Mouse (Mus musculus) liver, embryonic 14.5 days (tissue): ENCODE results near the gene Spx. TPM values are rescaled to one million over a fixed set of nuclear protein-coding genes. Genes with fewer than 3 reads are reported as not detected.

Source experiments
- ATAC-seq: fragments of 200-750 bp; cut with Nextera tagmentation; 2 replicates; pipeline ENCODE4 v1.8.0; 2017; ENCODE audit warnings: moderate number of reproducible peaks, mild to moderate bottlenecking, moderate library complexity; ENCODE audit not compliant: insufficient read depth
- DNase-seq, 3 experiments: peaks; one replicate each; pipeline ENCODE4 v3.0.0-alpha.2; 2012 to 2013; ENCODE audit warnings: low read depth in 3 of 3, low spot score in 3 of 3
- H3K27ac ChIP-seq: fragments of 300-500 bp; sonication (generic); 2 replicates; pipeline ENCODE4 v1.5.1; 2014; ENCODE audit warnings: moderate library complexity, mild to moderate bottlenecking, control low read depth, inconsistent platforms
- H3K27me3 ChIP-seq: fragments of 300-500 bp; sonication (generic); 2 replicates; pipeline ENCODE4 v1.6.1; 2014; ENCODE audit warnings: mild to moderate bottlenecking, low read length, moderate library complexity; ENCODE audit not compliant: control insufficient read depth, insufficient read depth
- H3K36me3 ChIP-seq: fragments of 300-500 bp; sonication (generic); replicated peaks from 2 replicates; pipeline ENCODE4 v1.6.1; 2014; ENCODE audit warnings: low read depth; ENCODE audit not compliant: control insufficient read depth, insufficient read depth
- H3K4me1 ChIP-seq, 2 experiments: fragments of 200-500 bp in 1 of 2; fragments of 300-500 bp in 1 of 2; sonication (generic) in 1 of 2; replicated peaks; 2 replicates each; pipeline ENCODE4 v1.6.1; 2012 to 2014; ENCODE audit warnings: antibody characterized with exemption in 1 of 2, inconsistent platforms in 1 of 2, low read length in 1 of 2; ENCODE audit not compliant: control insufficient read depth in 2 of 2, insufficient read depth in 2 of 2
- H3K4me2 ChIP-seq: fragments of 300-500 bp; sonication (generic); 2 replicates; pipeline ENCODE4 v1.6.1; 2014; ENCODE audit warnings: low read depth, mild to moderate bottlenecking, control low read depth, moderate library complexity
- H3K4me3 ChIP-seq, 2 experiments: fragments of 200-500 bp in 1 of 2; fragments of 300-500 bp in 1 of 2; sonication (generic) in 1 of 2; 2 replicates each; pipeline ENCODE4 v1.5.1; 2012 to 2014; ENCODE audit warnings: low read depth in 2 of 2, low read length in 2 of 2, mild to moderate bottlenecking in 2 of 2, control low read depth in 1 of 2, inconsistent platforms in 1 of 2, moderate library complexity in 1 of 2; ENCODE audit not compliant: insufficient read depth in 1 of 2
- H3K9ac ChIP-seq: fragments of 300-500 bp; sonication (generic); replicated peaks from 2 replicates; pipeline ENCODE4 v1.6.1; 2014; ENCODE audit warnings: mild to moderate bottlenecking, control low read depth, moderate library complexity
- H3K9me3 ChIP-seq: fragments of 300-500 bp; sonication (generic); 2 replicates; pipeline ENCODE4 v1.6.1; 2016; ENCODE audit warnings: low read length, mixed read lengths; ENCODE audit not compliant: control insufficient read depth
- CTCF ChIP-seq: IDR thresholded peaks from 2 replicates; pipeline ENCODE4 v1.5.1; 2016; ENCODE audit warnings: antibody characterized with exemption, low read depth, control low read depth
- EP300 ChIP-seq: IDR thresholded peaks from 2 replicates; pipeline ENCODE4 v1.6.1; 2016; ENCODE audit warnings: antibody characterized with exemption, low read depth
- WGBS: fragments of 180-500 bp; shearing (Covaris S2); extraction: QIAGEN DNeasy Blood & Tissue Kit; methylation state at CpG from one replicate; pipeline ENCODE4 v1.1.7; 2014; ENCODE audit not compliant: insufficient replicate concordance; 5-methylcytosine and 5-hydroxymethylcytosine counted together
- polyA plus RNA-seq, 2 experiments: library from polyadenylated mRNA; depleted of rRNA in 1 of 2; stranded (reverse) in 1 of 2; unstranded in 1 of 2; fragments of >200 nt; fragmentation: Nextera tagmentation in 1 of 2; extraction: Ambion mirVana in 1 of 2; gene quantifications; 2 replicates each; pipeline versions ENCODE4 v1.2.1 to v1.2.3; 2012 to 2014

Gene Spx
- polyA plus RNA-seq, 2 experiments = 0.29 to 0.65 TPM

- no peak for ATAC-seq
- no peak overlapping the region for H3K9ac ChIP-seq
- TF ChIP-seq CTCF = no peak
- no peak for TF ChIP-seq EP300
- DNase-seq = no peak
- no peak overlapping the region for H3K27ac ChIP-seq
- 70% methylated on average over 1 of the region's 1 CpGs for WGBS
- no peaks in the 10 kb centered on the region for H3K9me3 ChIP-seq
- no peaks in the 10 kb centered on the region for H3K4me1 ChIP-seq
- H3K4me3 ChIP-seq = no peak overlapping the region
- H3K36me3 ChIP-seq = peaks cover 15% of the 10 kb centered on the region
- no peaks in the 10 kb centered on the region for H3K27me3 ChIP-seq
- no peak overlapping the region for H3K4me2 ChIP-seq
These were observed 36.2 kb upstream of the Spx start for GRCm38 (mm10) chr6:142377081-142377480.

GRCm38 (mm10) chr6:142378576-142379330, 34.5 kb upstream of the Spx start:
- Histone ChIP-seq H3K27ac (no peak overlapping the region), H3K27me3 (no peaks in the 10 kb centered on the region), H3K4me1 (no peaks in the 10 kb centered on the region), H3K9ac (no peak overlapping the region), H3K4me3 (no peak overlapping the region), H3K9me3 (no peaks in the 10 kb centered on the region), H3K36me3 (peaks cover 11% of the 10 kb centered on the region; the same call in 1 of the 2 replicates), H3K4me2 (no peak overlapping the region)
- DNase-seq (no peak), ATAC-seq (no peak)
- 74% methylated on average over 8 of the region's 8 CpGs for WGBS
- no peak for TF ChIP-seq CTCF
- no peak for TF ChIP-seq EP300

DNA sequence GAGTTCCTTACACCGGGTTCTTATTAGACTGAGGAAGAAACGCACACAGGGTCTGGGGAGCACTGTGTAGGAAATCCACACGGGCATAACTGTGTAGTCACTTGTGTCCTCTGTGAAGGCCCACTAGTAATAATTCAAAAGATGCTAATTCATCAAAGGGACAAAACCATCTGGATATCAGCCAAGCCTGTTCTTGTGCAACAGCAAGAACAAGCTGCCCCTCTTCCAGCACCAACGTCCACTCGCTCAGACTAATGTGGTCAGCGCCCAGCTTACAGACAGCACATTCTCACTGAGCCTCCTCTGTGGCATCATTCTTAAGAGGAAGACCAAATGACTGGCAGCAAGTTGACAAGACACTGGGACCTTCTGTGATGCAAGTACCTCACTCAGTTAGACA, 33.3 kb upstream of the Spx start:
- 80% methylated on average over 6 of the region's 6 CpGs for WGBS
- peaks cover 9% of the 10 kb centered on the region; the same call in 1 of the 2 replicates for H3K36me3 ChIP-seq

DNA sequence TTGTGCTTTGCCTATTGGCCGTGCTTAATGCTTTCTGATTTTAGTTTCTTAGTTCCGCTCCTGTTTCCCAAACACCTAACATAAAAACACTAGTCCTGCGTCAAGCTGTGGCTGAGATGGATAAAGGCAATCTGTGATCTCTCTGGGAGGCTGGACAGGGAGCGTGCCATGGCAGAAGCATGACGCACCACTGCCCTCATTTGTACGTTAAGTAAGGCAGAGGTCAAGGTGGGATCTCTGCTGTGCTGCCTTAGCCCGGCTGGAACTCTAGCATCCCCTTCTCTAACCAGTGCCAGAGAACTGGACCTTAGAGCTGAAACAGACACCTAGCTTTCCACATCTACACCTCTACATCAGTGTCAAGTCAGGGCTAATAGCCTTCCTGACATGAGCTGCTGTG, 31.6 kb upstream of the Spx start:
- DNase-seq = no peak
- ATAC-seq = no peak
- TF ChIP-seq EP300 = no peak
- TF ChIP-seq CTCF = no peak
- no peak overlapping the region for H3K4me3 ChIP-seq
- WGBS = 78% methylated on average over 7 of the region's 7 CpGs
- H3K4me2 ChIP-seq = no peak overlapping the region
- no peaks in the 10 kb centered on the region for H3K27me3 ChIP-seq
- no peak overlapping the region for H3K27ac ChIP-seq
- H3K36me3 ChIP-seq = peaks cover 1% of the 10 kb centered on the region; the same call in 1 of the 2 replicates
- no peaks in the 10 kb centered on the region for H3K9me3 ChIP-seq
- no peak overlapping the region for H3K9ac ChIP-seq
- H3K4me1 ChIP-seq = peaks cover 4% of the 10 kb centered on the region in 2 experiments; a peak in 2 of 4 replicates

More for the DNA sequence above, 33.3 kb upstream of the Spx start:
- Histone ChIP-seq H3K9ac (no peak overlapping the region), H3K27ac (no peak overlapping the region), H3K4me1 (0 out of 4 replicates have a peak, but pooled peaks cover 0 to 3% of the 10 kb centered on the region in 2 experiments), H3K4me2 (no peak overlapping the region), H3K9me3 (no peaks in the 10 kb centered on the region), H3K27me3 (no peaks in the 10 kb centered on the region), H3K4me3 (no peak overlapping the region)
- no peak for DNase-seq
- ATAC-seq = no peak
- TF ChIP-seq CTCF = no peak
- TF ChIP-seq EP300 = no peak

DNA sequence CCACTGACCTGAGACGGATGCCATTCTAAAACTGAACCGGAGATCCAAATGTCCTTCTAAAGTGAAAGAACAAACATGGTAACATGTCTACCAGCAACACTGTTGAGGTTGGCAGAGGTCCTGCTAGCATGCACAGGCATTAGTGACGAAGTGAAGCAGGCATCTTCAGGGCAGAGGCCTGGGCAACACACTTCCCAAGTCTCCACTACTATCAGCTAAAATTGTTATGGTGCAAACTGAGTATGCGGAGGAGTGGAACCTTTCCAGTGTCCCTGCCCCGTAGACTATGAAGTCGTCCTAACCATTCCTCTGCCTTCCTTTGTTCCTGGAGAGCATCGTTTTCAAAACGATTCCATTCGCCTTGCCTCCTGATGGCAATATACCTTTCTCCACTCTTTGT, 28.7 kb upstream of the Spx start:
- H3K4me2 ChIP-seq = no peak overlapping the region
- peaks cover 4 to 17% of the 10 kb centered on the region in 2 experiments for H3K4me1 ChIP-seq
- no peaks in the 10 kb centered on the region for H3K9me3 ChIP-seq
- 82% methylated on average over 9 of the region's 9 CpGs for WGBS
- no peak overlapping the region for H3K9ac ChIP-seq
- H3K4me3 ChIP-seq = no peak overlapping the region
- H3K36me3 ChIP-seq = no peaks in the 10 kb centered on the region
- no peak overlapping the region for H3K27ac ChIP-seq
- no peaks in the 10 kb centered on the region for H3K27me3 ChIP-seq
- TF ChIP-seq EP300 (no peak), CTCF (no peak)
- DNase-seq = no peak
- no peak for ATAC-seq
